Mouse (Mus musculus) embryonic facial prominence, embryonic 11.5 days (tissue): ENCODE measurements around the gene Sox13. TPM values are rescaled to one million over a fixed set of nuclear protein-coding genes. Genes with fewer than 3 reads are reported as not detected.
A peak's percentile ranks its signal among the peaks of the same experiment; 100 is the strongest.

Source experiments
- ATAC-seq: fragments of 200-750 bp; cut with Nextera tagmentation; replicated peaks from 2 replicates; pipeline ENCODE4 v1.8.0; 2017; ENCODE audit warnings: low read depth; ENCODE audit not compliant: insufficient number of reproducible peaks, low FRiP score, low TSS enrichment
- DNase-seq: peaks from one replicate; pipeline ENCODE4 v3.0.0-alpha.2; 2015; ENCODE audit warnings: low spot score
- H3K27ac ChIP-seq: fragments of 300-500 bp; sonication (generic); replicated peaks from 2 replicates; pipeline ENCODE4 v1.5.1; 2014; ENCODE audit warnings: mild to moderate bottlenecking, low read depth, low read length, control low read depth
- H3K27me3 ChIP-seq: fragments of 300-500 bp; sonication (generic); 2 replicates; pipeline ENCODE4 v1.6.1; 2014; ENCODE audit warnings: mild to moderate bottlenecking, low read length, moderate library complexity, mixed read lengths; ENCODE audit not compliant: control insufficient read depth, insufficient read depth
- H3K36me3 ChIP-seq: fragments of 300-500 bp; sonication (generic); replicated peaks from 2 replicates; pipeline ENCODE4 v1.6.1; 2014; ENCODE audit warnings: low read depth, mild to moderate bottlenecking, low read length, moderate library complexity, mixed read lengths; ENCODE audit not compliant: control insufficient read depth, insufficient read depth
- H3K4me1 ChIP-seq: fragments of 300-500 bp; sonication (generic); 2 replicates; pipeline ENCODE4 v1.6.1; 2014; ENCODE audit warnings: low read length, mixed read lengths; ENCODE audit not compliant: control insufficient read depth, insufficient read depth
- H3K4me2 ChIP-seq: fragments of 300-500 bp; sonication (generic); 2 replicates; pipeline ENCODE4 v1.6.1; 2014; ENCODE audit warnings: low read depth, mild to moderate bottlenecking, control low read depth, low read length, moderate library complexity
- H3K4me3 ChIP-seq: fragments of 300-500 bp; sonication (generic); 2 replicates; pipeline ENCODE4 v1.5.1; 2014; ENCODE audit warnings: low read depth, low read length, control low read depth
- H3K9ac ChIP-seq: fragments of 300-500 bp; sonication (generic); replicated peaks from 2 replicates; pipeline ENCODE4 v1.6.1; 2014; ENCODE audit warnings: mild to moderate bottlenecking, control low read depth, low read length
- H3K9me3 ChIP-seq: fragments of 300-500 bp; sonication (generic); replicated peaks from 2 replicates; pipeline ENCODE4 v1.6.1; 2016; ENCODE audit warnings: mild to moderate bottlenecking, low read length, inconsistent platforms, mixed read lengths; ENCODE audit not compliant: control insufficient read depth
- WGBS: fragments of 180-500 bp; shearing (Covaris S2); extraction: QIAGEN DNeasy Blood & Tissue Kit; methylation state at CpG from one replicate; pipeline ENCODE4 v1.1.7; 2014; 5-methylcytosine and 5-hydroxymethylcytosine counted together
- polyA plus RNA-seq: library from polyadenylated mRNA; unstranded; fragments of >200 nt; fragmentation: Nextera tagmentation; extraction: Ambion mirVana; gene quantifications from 2 replicates; pipeline ENCODE4 v1.2.1, GENCODE M21; 2014

Gene Sox13
- polyA plus RNA-seq, 1 experiment from 2014 or later, result 5.7 TPM

DNA sequence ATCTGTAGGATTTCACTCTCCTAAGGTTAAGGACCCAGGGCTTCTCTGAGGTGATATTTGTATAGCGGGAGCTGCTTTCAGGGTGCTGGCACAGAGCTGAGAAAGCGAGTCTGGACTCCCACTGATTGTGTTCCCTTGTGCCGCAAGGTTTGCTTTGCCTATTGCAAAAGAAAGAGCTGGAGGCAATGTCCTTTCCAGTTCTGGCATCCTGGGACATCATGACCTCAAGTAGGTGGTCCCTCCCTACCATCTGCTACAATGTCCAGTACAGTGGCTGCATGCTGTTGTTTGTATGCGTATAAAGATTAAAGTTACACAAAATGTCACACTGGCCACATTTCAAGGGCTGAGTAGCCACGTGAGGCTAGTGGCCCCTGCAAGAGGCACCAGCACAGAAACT, 62.1 kb downstream of the Sox13 start:
- no peaks in the 10 kb centered on the region for H3K36me3 ChIP-seq
- H3K27me3 ChIP-seq, result peaks cover 21% of the 10 kb centered on the region
- H3K4me2 ChIP-seq, result no peak overlapping the region
- no peak overlapping the region for H3K9ac ChIP-seq
- no peak overlapping the region for H3K27ac ChIP-seq
- ATAC-seq (no peak), DNase-seq (no peak)
- WGBS, result 85% methylated on average over 5 of the region's 5 CpGs
- H3K4me1 ChIP-seq, result no peaks in the 10 kb centered on the region; the same call in 1 of the 2 replicates
- no peak overlapping the region for H3K4me3 ChIP-seq
- H3K9me3 ChIP-seq, result no peaks in the 10 kb centered on the region

- Histone ChIP-seq H3K4me2 (no peak overlapping the region), H3K9me3 (no peaks in the 10 kb centered on the region), H3K9ac (no peak overlapping the region), H3K27me3 (peaks cover 21% of the 10 kb centered on the region), H3K36me3 (no peaks in the 10 kb centered on the region), H3K27ac (no peak overlapping the region), H3K4me1 (no peaks in the 10 kb centered on the region; the same call in 1 of the 2 replicates), H3K4me3 (no peak overlapping the region)
- 88% methylated on average over 6 of the region's 6 CpGs for WGBS
- no peak for ATAC-seq
- no peak for DNase-seq
Observed at GRCm38 (mm10) chr1:133361006-133361405, 63.2 kb downstream of the Sox13 start.

GRCm38 (mm10) chr1:133356330-133356729, 67.8 kb downstream of the Sox13 start:
- H3K27me3 ChIP-seq, result no peaks in the 10 kb centered on the region
- no peaks in the 10 kb centered on the region; the same call in 1 of the 2 replicates for H3K4me1 ChIP-seq
- no peak overlapping the region for H3K4me2 ChIP-seq
- no peak overlapping the region for H3K4me3 ChIP-seq
- no peaks in the 10 kb centered on the region for H3K36me3 ChIP-seq
- 52% methylated on average over 8 of the region's 8 CpGs for WGBS
- H3K9ac ChIP-seq, result no peak overlapping the region
- no peak for ATAC-seq
- H3K9me3 ChIP-seq, result no peaks in the 10 kb centered on the region
- no peak for DNase-seq
- H3K27ac ChIP-seq, result no peak overlapping the region

- ATAC-seq, result no peak
- Histone ChIP-seq H3K4me2 (no peak overlapping the region), H3K4me1 (no peaks in the 10 kb centered on the region; the same call in 1 of the 2 replicates), H3K27ac (no peak overlapping the region), H3K4me3 (no peak overlapping the region), H3K27me3 (no peaks in the 10 kb centered on the region), H3K9ac (no peak overlapping the region), H3K9me3 (no peaks in the 10 kb centered on the region), H3K36me3 (no peaks in the 10 kb centered on the region)
- 54% methylated on average over 15 of the region's 15 CpGs for WGBS
- DNase-seq, result no peak
Observed at GRCm38 (mm10) chr1:133355912-133356311, 68.3 kb downstream of the Sox13 start.

DNA sequence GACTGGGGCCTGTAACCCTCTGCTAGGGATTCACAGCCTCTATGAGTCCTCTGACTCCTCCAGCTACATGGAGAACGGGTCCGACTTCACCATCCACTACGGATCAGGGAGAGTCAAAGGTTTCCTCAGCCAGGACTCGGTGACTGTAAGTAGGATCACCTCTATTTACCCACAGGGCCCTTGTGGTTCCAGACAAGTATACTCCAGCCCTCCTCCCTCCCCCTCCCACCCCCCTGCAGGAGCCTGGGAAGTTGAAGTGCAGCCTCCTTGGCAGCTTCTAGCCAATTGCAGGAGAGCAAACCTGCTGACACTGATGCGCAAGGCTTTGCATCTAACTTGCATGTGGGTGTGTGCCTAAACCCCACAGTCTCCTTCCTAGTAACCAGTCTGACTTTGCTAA, 68.7 kb downstream of the Sox13 start:
- Histone ChIP-seq H3K36me3 (no peaks in the 10 kb centered on the region), H3K4me1 (no peaks in the 10 kb centered on the region; the same call in 1 of the 2 replicates), H3K4me3 (no peak overlapping the region), H3K9ac (no peak overlapping the region; the same call in 1 of the 2 replicates), H3K4me2 (no peak overlapping the region), H3K9me3 (no peaks in the 10 kb centered on the region), H3K27me3 (no peaks in the 10 kb centered on the region), H3K27ac (no peak overlapping the region)
- ATAC-seq (no peak), DNase-seq (no peak)
- 39% methylated on average over 5 of the region's 5 CpGs for WGBS

DNA sequence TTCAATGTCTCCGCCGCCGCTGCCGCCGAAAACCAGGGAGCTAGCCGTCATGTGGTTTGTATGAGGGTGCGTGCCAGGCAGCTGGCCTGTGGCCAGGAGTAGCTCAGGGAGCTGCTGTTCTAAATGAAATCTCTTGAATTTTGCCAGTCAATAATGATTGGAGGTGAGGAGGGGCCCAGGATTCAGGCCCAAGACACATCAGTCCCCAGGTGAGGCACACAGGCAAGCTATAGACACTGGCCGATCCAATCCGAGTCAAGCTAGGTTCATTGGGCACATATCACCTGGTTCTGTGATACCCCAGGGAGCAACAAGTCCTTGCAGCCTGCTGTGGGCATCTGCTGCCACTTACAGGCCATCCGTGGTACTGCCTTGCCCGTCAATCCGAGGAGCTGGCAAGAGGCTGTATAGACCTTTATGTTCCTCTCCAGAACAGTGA, 70.8 kb downstream of the Sox13 start:
- no peaks in the 10 kb centered on the region; the same call in 1 of the 2 replicates for H3K4me1 ChIP-seq
- no peaks in the 10 kb centered on the region for H3K36me3 ChIP-seq
- H3K27ac ChIP-seq, result no peak overlapping the region
- no peak overlapping the region for H3K4me3 ChIP-seq
- ATAC-seq, result no peak
- WGBS, result 55% methylated on average over 12 of the region's 12 CpGs
- peak; percentile 70 for DNase-seq
- H3K4me2 ChIP-seq, result no peak overlapping the region
- H3K9me3 ChIP-seq, result no peaks in the 10 kb centered on the region
- H3K27me3 ChIP-seq, result no peaks in the 10 kb centered on the region
- no peak overlapping the region for H3K9ac ChIP-seq

DNA sequence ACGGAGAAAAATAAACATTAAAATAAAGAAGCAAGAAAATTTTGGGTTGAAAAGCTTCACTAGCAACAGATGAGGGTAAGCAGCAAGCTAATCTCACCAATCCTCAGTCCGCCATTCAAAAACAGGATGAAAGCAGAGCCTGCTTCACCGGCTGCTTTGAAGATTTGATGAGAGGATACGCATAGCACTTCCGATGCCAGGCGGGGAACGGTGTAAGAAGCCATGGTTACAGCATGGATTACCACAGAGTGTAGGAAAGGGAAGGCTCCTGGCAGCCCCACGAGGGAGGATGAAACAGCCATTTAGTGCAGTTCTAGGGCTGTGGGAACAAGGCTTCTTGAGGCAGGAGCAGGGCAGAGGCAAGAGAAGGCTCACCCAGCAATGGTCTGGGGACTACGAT, 72.4 kb downstream of the Sox13 start:
- Histone ChIP-seq H3K4me3 (no peak overlapping the region), H3K27ac (no peak overlapping the region), H3K9me3 (no peaks in the 10 kb centered on the region), H3K36me3 (no peaks in the 10 kb centered on the region), H3K27me3 (no peaks in the 10 kb centered on the region), H3K4me2 (no peak overlapping the region), H3K9ac (no peak overlapping the region), H3K4me1 (no peaks in the 10 kb centered on the region; the same call in 1 of the 2 replicates)
- DNase-seq (peak; percentile 30), ATAC-seq (no peak)
- 55% methylated on average over 9 of the region's 9 CpGs for WGBS

DNA sequence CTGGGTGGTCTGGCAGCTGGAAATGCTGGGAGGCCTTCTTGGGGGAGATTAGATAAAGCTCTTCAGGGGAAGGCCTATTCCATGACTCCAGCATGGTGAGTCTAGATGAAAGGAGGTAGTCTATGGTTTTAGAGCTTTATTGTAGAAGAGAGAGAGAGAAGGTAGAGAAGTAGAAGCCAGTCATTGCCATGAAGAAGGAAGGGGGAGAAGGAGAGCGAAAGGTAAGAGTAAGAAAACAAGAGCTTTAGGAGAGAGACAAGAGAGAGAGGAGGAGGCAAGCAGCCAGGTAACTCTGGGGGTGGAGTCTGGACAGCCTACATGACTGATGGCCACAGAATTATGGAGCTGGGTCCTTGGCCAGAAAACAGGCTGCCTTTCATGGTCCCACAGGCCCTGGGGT, 74.0 kb downstream of the Sox13 start, which contains the start of gene Ren1:
Gene Ren1 (plus strand): TSS at position 301 of the 400 bp plus-strand sequence.
- Histone ChIP-seq H3K4me3 (no peak within 1 kb of the TSS), H3K27ac (no peak within 1 kb of the TSS), H3K9me3 (no peaks in the 10 kb centered on the region), H3K36me3 (no peaks in the 10 kb centered on the region), H3K9ac (no peak within 1 kb of the TSS), H3K4me2 (no peak within 1 kb of the TSS), H3K4me1 (no peaks in the 10 kb centered on the region), H3K27me3 (no peaks in the 10 kb centered on the region)
- 91% methylated on average over 1 of the region's 1 CpGs for WGBS
- no peak for DNase-seq
- ATAC-seq, result no peak
